Mouse (Mus musculus) gastrocnemius, postnatal 25 days (tissue): ENCODE data around the gene 2310033P09Rik. TPM values are rescaled to one million over a fixed set of nuclear protein-coding genes. Genes with fewer than 3 reads are reported as not detected.

ENCODE experiments used
- DNase-seq: peaks from one replicate; pipeline ENCODE4 v3.0.0; 2022
- long read RNA-seq, 2 experiments: library from polyadenylated mRNA; stranded (forward); transcript quantifications; one replicate each; pipeline ENCODE4 v2.0.0; 2021
- total RNA-seq, 2 experiments: library from RNA; stranded (reverse); gene quantifications; 1 replicate in 1 of 2; 2 replicates in 1 of 2; pipeline ENCODE4 v1.2.3; 2021

2310033P09Rik gene
- total RNA-seq: 1 to 10 TPM; 2.8 to 3.3 TPM
- long read RNA-seq, experiment 1, partial matches to known transcripts: 0 of 1 reads
- long read RNA-seq, experiment 1, other reads (novel, unspliced or antisense): 0 of 1 reads
- long read RNA-seq, experiment 2, transcript 2310033P09Rik-201 (7 exons, 1,285 nt): major isoform, 6 of 6 reads
- long read RNA-seq, experiment 2, partial matches to known transcripts: 0 of 6 reads
- long read RNA-seq, experiment 2, other reads (novel, unspliced or antisense): 0 of 6 reads

GRCm38 (mm10) chr11:59208153-59208831 lies at the start of gene 2310033P09Rik:
Gene 2310033P09Rik, plus strand, starts transcription at chr11:59208321.
- DNase-seq: peak; percentile 92

GRCm38 (mm10) chr11:59159099-59159498 lies 49.0 kb upstream of the 2310033P09Rik start:
- no peak for DNase-seq

GRCm38 (mm10) chr11:59159558-59159957 lies 48.6 kb upstream of the 2310033P09Rik start:
- DNase-seq: no peak

GRCm38 (mm10) chr11:59161398-59161797 lies 46.7 kb upstream of the 2310033P09Rik start:
- peak; percentile 76 for DNase-seq

- DNase-seq: no peak
Measured at GRCm38 (mm10) chr11:59162443-59163254, 45.5 kb upstream of the 2310033P09Rik start.

- peak; percentile 99 for DNase-seq
Measured at GRCm38 (mm10) chr11:59163255-59164236, 44.6 kb upstream of the 2310033P09Rik start, which contains the start of gene Iba57. Gene Iba57, minus strand, starts transcription at chr11:59163739.

GRCm38 (mm10) chr11:59164384-59164783 lies 43.7 kb upstream of the 2310033P09Rik start:
- no peak for DNase-seq

GRCm38 (mm10) chr11:59165616-59166241 lies 42.4 kb upstream of the 2310033P09Rik start:
- DNase-seq: no peak

GRCm38 (mm10) chr11:59169807-59170206 lies 38.3 kb upstream of the 2310033P09Rik start:
- DNase-seq: no peak

GRCm38 (mm10) chr11:59170549-59170948 lies 37.6 kb upstream of the 2310033P09Rik start:
- DNase-seq: no peak

GRCm38 (mm10) chr11:59174189-59174838 lies 33.8 kb upstream of the 2310033P09Rik start:
- DNase-seq: no peak

GRCm38 (mm10) chr11:59176475-59176874 lies 31.6 kb upstream of the 2310033P09Rik start:
- DNase-seq: no peak

GRCm38 (mm10) chr11:59176921-59177320 lies 31.2 kb upstream of the 2310033P09Rik start:
- no peak for DNase-seq

- DNase-seq: peak; percentile 71
Measured at GRCm38 (mm10) chr11:59182864-59183331, 25.2 kb upstream of the 2310033P09Rik start, which contains the start of gene Gjc2. Gene Gjc2, minus strand, starts transcription at chr11:59183213.

GRCm38 (mm10) chr11:59183821-59184220 lies 24.3 kb upstream of the 2310033P09Rik start:
- DNase-seq: peak; percentile 68

- no peak for DNase-seq
Measured at GRCm38 (mm10) chr11:59185490-59185889, 22.6 kb upstream of the 2310033P09Rik start.

- DNase-seq: no peak
Measured at GRCm38 (mm10) chr11:59187706-59188105, 20.4 kb upstream of the 2310033P09Rik start.

GRCm38 (mm10) chr11:59191231-59192058 lies 16.7 kb upstream of the 2310033P09Rik start:
- peak; percentile 89 for DNase-seq

- DNase-seq: no peak
Measured at GRCm38 (mm10) chr11:59192059-59192386, 16.1 kb upstream of the 2310033P09Rik start, which contains the start of gene Guk1. Gene Guk1, minus strand, starts transcription at chr11:59192212.
